Mouse (Mus musculus) layer of hippocampus, postnatal 14 days (tissue): ENCODE data around the gene Elof1. TPM values are rescaled to one million over a fixed set of nuclear protein-coding genes. Genes with fewer than 3 reads are reported as not detected.
"Not testable (repeated sequence)": the region's sequence is repeated elsewhere in the genome, so short reads cannot be mapped to it uniquely, and the experiment has no call there.

Source experiments
- DNase-seq, 2 experiments: peaks; one replicate each; pipeline ENCODE4 v3.0.0; 2021 to 2022; ENCODE audit warnings: low spot score in 2 of 2, mixed read lengths in 1 of 2
- total RNA-seq, 2 experiments: library from RNA; stranded (reverse); gene quantifications; 2 replicates each; pipeline ENCODE4 v1.2.3; 2021

Gene Elof1
- total RNA-seq, 2 experiments from 2014 or later, result 57.0 to 58.0 TPM

GRCm38 (mm10) chr9:22098993-22099696 lies 17.8 kb downstream of the Elof1 start, which contains the start of gene Cnn1:
Gene Cnn1 (plus strand): TSS chr9:22099216.
- DNase-seq, result no peak

- peak; percentile 55 to 66 for DNase-seq
Observed at GRCm38 (mm10) chr9:22095854-22096307, 21.1 kb downstream of the Elof1 start.

DNA sequence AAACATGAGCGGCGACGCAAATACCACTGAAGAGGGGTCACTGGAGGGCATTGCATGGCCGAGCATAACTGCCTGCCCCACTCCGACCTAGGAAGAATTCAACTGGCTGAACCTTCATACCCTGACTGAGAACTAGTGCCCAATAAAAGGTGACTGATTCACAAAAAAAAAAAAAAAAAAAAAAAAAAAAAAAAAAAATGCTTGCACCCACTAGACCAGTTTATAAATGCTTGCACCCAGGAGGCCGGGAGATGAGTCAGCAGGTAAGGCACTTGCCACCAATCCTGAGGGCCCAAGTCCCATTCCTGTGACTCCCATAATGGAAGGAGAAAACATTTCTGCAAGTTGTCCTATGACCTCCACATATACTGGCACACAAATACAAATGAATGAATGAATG lies 24.2 kb downstream of the Elof1 start:
- DNase-seq, result no peak

DNA sequence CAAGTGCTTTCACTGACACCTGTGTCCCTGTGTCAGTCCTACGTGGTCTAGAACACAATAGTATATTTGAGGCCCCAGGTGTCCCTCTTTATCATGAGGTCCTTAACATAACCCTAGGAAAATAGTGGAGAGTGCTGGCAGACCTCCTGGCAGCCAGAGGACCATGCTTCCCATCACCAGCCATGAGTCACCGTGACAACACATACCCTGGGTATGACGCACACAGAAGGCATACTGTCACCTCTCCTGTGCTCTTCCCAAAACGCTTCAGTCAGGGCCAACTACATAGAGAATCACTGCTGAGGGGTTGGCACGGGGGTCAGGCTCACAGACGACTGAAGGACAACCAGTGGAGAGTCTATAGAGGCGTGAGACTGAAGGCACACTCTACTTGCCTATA lies 27.0 kb downstream of the Elof1 start:
- no peak for DNase-seq

DNA sequence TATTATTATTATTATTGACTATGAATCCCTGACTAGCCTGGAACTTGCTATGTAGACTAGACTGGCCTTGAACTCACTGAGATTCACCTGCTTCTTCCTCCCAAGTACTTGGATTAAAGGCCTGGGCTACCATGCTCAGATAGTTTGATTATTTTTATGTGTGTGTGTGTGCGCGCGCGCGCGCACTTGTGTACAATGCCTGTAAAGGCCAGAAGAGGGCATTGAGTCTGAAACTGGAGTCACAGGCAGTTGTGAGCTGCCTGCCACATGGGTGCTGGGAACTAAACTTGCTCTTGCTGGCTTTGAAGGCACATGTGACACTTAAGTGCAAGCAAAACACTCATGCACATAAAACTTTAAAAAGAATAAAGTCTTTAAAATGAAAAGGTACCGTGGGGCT lies 27.7 kb downstream of the Elof1 start:
- DNase-seq, result no peak

DNA sequence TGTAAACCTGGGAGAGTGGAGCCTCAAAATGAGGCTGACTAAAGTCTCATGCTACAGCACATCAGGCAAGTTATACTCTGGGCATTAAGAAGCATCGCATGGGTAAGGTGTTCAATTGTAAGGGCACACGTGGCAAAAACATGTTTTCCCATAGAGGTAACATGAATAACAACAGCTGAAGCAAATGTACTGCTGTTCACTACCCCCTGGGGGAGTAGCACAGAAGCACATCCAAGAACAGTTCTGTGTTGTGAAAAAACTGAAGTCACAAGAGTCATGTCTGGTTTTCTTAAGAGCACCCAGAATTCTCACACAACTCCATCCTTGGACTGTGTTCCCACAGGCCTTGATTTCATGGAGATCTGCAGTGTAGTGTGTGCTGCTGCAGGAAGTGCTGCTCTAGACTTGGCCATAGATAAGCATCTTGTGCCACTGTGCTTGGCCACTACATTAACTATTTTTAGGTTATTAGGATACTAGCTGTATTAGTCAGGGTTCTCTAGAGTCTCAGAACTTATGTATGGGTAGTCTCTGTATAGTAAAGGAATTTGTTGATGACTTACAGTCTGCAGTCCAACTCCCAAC lies 29.8 kb downstream of the Elof1 start:
- DNase-seq, result no peak

GRCm38 (mm10) chr9:22086012-22086411 lies 31.0 kb downstream of the Elof1 start:
- no peak for DNase-seq

- DNase-seq, result peak; percentile 93 to 98
Observed at GRCm38 (mm10) chr9:22085022-22085834, 31.7 kb downstream of the Elof1 start, which contains the start of gene Ecsit. Gene Ecsit (minus strand): TSS chr9:22085438.

GRCm38 (mm10) chr9:22084667-22085021 lies 32.3 kb downstream of the Elof1 start:
- no peak for DNase-seq

- DNase-seq, result no peak
Observed at GRCm38 (mm10) chr9:22076223-22076622, 40.7 kb downstream of the Elof1 start.

GRCm38 (mm10) chr9:22075778-22076177 lies 41.2 kb downstream of the Elof1 start:
- DNase-seq, result not testable (repeated sequence)

GRCm38 (mm10) chr9:22072276-22072675 lies 44.7 kb downstream of the Elof1 start:
- no peak for DNase-seq

DNA sequence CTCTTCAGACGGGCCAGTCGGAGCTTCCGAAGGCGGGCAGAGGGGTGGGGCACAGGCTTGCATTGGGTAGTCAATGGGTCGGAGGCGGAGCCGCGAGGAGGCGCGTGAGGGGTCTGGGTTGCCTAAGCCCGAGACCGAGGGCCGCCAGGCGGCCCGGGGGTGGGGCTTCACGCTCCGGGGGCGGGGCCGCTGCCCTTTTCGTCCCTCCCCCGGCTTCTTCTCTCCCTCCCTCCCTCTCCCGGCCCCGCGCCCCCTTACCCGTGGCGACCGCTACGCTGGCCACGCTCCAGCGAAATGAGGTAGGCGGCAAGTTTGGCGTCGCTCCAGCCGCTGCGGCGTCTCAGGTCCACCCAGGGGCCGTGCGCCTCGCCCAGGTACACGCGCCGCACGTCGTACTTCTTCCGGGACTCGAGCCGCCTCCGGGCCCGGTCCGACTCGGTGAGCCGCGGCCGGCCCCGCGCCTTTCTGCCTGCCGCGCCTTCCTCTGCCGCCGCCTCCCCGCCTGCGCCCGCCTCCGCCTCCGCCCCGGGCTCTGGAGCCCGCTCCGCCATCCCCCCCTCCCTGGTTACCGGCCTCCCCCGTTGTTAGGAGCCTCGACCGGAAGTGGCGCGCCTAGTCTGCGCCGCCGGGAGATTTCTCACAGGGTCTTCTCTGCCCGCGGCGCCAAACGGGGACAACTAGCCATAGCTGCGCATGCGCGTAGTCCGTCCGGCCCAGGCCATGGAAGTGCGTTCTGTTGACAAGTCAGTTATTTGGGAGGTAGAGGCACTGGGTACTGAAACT lies 46.0 kb downstream of the Elof1 start, which contains the start of the genes Gm49318 and Zfp653:
Gm49318 (minus strand) TSS at position 469 of the 783 bp plus-strand sequence.
Zfp653 (minus strand) TSS at position 586 of the 783 bp plus-strand sequence.
- DNase-seq, result peak; percentile 97 to 98

GRCm38 (mm10) chr9:22069881-22070553 lies 47.0 kb downstream of the Elof1 start:
- no peak for DNase-seq

DNA sequence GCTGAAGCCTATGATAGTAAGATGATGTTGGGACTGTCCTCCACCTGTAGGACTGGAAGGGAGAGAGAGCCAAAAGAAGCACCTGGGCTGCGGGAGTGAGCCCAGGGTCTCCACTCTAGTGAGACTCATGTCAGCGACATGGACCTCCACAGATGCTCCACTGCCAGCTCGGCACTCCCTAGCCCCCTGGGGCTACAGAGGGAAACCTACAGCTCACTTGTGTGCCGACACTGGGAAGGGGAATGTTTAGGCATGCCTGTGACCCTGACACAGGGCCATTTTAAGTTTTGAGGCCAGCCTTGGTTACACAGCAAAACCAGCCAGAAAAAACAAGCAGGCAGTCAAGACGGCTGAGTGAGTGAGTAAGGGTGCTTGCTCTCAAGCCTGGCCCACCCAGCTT lies 49.8 kb downstream of the Elof1 start:
- no peak for DNase-seq

DNA sequence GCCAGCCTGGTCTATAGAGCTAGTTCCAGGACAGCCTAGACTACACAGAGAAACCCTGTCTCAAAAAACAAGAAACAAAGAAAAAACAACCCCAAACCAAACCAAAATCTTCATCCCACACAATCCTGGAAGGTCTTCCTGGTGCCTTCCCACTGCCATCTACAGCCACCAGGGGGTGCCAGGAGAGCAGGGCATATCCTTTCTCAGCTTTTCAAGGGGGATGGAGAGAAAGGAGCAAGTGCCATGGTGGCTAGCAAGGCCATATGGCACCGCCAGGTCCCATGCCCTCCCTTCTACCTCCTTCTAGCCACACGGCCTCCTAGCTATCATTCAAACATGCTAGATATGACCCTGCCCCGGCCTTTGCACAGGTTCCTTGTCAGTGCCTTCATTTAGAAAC lies 50.5 kb downstream of the Elof1 start:
- no peak for DNase-seq

- DNase-seq, result no peak
Observed at GRCm38 (mm10) chr9:22065642-22066041, 51.3 kb downstream of the Elof1 start.

DNA sequence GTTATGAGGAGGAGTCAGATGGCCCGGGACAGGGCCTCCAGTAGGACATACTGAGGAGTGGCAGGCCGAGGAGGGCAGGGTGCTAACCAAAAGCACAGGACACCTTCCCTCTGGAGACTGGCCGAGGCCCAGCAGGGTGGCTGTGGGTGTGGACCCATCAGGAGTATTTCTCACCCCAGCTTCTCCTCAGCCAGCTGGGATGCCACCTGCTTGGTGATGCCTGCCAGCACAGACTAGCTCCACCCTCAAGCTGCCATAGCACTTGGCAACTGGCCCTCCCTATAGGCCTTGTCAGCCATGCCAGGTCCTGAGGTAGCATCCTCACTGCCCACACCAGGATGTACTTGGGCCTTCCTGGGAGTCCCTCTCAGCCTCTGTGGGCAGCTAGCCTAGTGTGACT lies 52.6 kb downstream of the Elof1 start:
- no peak for DNase-seq
